Mouse (Mus musculus) embryonic facial prominence, embryonic 12.5 days (tissue): ENCODE results near the gene Gnpda2. TPM values are rescaled to one million over a fixed set of nuclear protein-coding genes. Genes with fewer than 3 reads are reported as not detected.

ENCODE experiments used
- ATAC-seq: fragments of 200-750 bp; cut with Nextera tagmentation; 2 replicates; pipeline ENCODE4 v1.8.0; 2017; ENCODE audit not compliant: insufficient number of reproducible peaks, insufficient read depth, low FRiP score, low TSS enrichment
- H3K27ac ChIP-seq: fragments of 300-500 bp; sonication (generic); 2 replicates; pipeline ENCODE4 v1.5.1; 2016; ENCODE audit warnings: mild to moderate bottlenecking
- H3K27me3 ChIP-seq: fragments of 300-500 bp; sonication (generic); 2 replicates; pipeline ENCODE4 v1.6.1; 2016; ENCODE audit warnings: mild to moderate bottlenecking, moderate library complexity
- H3K36me3 ChIP-seq: fragments of 300-500 bp; sonication (generic); 2 replicates; pipeline ENCODE4 v1.6.1; 2016; ENCODE audit warnings: mild to moderate bottlenecking
- H3K4me1 ChIP-seq: fragments of 300-500 bp; sonication (generic); 2 replicates; pipeline ENCODE4 v1.6.1; 2016
- H3K4me2 ChIP-seq: fragments of 300-500 bp; sonication (generic); replicated peaks from 2 replicates; pipeline ENCODE4 v1.6.1; 2016; ENCODE audit warnings: mild to moderate bottlenecking, moderate library complexity
- H3K4me3 ChIP-seq: fragments of 300-500 bp; sonication (generic); 2 replicates; pipeline ENCODE4 v1.5.1; 2016; ENCODE audit warnings: mild to moderate bottlenecking
- H3K9ac ChIP-seq: fragments of 300-500 bp; sonication (generic); 2 replicates; pipeline ENCODE4 v1.6.1; 2016; ENCODE audit warnings: mild to moderate bottlenecking, moderate library complexity
- H3K9me3 ChIP-seq: fragments of 300-500 bp; sonication (generic); 2 replicates; pipeline ENCODE4 v1.6.1; 2016; ENCODE audit warnings: mild to moderate bottlenecking, moderate library complexity
- WGBS: fragments of 180-500 bp; shearing (Covaris S2); methylation state at CpG from one replicate; pipeline ENCODE4 v1.1.7; 2016; 5-methylcytosine and 5-hydroxymethylcytosine counted together
- polyA plus RNA-seq: library from polyadenylated mRNA; unstranded; fragments of >200 nt; fragmentation: Nextera tagmentation; extraction: Ambion mirVana; gene quantifications from 2 replicates; pipeline ENCODE4 v1.2.1, GENCODE M21; 2016

The Gnpda2 gene
- polyA plus RNA-seq = 35.5 and 37.5 TPM in 2 replicates

DNA sequence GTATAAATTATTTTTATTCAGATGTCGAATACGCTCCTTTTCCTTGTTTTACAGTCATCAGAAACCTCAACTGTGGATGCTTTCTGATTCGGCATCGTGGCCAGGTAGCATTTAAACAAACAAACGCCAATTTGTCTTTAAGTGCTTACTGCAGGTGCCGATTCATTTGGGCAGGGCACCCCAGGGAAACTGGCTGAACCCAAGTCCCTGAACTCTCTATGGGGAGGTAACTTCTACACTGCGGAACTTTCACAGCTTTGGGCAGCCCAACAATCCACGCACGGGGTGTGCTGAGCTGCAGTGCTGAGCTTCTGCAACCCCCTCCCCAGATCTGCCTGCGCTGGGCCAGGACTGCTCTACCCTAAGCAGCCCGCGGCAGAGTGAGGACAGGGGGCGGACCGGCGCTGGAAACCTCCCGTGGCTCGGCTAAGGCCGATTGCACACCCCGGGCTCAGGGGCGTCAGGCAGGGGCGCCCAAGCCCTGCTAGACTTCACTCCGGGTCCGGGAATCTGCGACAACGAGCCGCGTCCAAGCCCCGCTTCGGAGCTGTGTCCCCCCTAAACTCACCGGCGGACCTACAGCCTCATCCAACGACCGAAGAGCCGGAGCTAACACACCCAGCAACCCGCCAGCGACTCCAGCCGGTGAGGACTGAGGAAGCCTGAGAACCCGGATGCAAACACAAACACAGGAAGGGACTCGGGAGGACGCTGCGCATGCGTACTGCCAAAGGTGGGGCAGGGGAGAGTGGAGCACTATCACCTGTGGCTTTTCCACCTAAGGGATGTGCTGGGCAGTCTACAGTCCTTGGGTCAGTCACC is at the start of gene Gnpda2:
Gene Gnpda2 (minus strand): TSS at position 701 of the 822 bp plus-strand sequence.
- Histone ChIP-seq H3K9me3 (no peaks in the 10 kb centered on the region), H3K9ac (peak within 1 kb of the TSS; percentile 81), H3K27ac (peak within 1 kb of the TSS; percentile 89), H3K4me2 (peak within 1 kb of the TSS; percentile 66), H3K4me1 (no peaks in the 10 kb centered on the region), H3K4me3 (peak within 1 kb of the TSS; percentile 73), H3K36me3 (no peaks in the 10 kb centered on the region), H3K27me3 (no peaks in the 10 kb centered on the region)
- peak; percentile 97 for ATAC-seq
- 3% methylated on average over 42 of the region's 42 CpGs for WGBS

DNA sequence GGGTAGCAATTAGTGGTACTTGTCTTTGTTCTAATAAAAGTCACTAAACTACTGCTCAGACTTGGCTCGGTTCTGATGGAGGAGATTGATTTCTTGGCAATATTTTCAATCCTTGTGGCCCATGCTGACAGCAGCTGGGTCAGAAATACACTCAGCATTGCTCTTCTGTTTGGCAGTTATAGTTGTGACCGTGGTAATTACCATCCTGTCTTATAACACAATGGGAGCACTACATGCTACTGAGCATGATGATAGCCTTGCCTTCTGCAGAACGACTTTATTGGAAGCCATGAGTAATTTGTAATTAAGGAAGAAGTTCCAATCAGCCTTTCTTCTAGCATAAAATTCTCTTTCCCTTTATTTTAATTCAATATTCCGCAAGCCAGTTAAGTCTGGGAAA is 42.6 kb upstream of the Gnpda2 start:
- H3K27me3 ChIP-seq = no peaks in the 10 kb centered on the region
- WGBS = 74% methylated on average over 4 of the region's 4 CpGs

DNA sequence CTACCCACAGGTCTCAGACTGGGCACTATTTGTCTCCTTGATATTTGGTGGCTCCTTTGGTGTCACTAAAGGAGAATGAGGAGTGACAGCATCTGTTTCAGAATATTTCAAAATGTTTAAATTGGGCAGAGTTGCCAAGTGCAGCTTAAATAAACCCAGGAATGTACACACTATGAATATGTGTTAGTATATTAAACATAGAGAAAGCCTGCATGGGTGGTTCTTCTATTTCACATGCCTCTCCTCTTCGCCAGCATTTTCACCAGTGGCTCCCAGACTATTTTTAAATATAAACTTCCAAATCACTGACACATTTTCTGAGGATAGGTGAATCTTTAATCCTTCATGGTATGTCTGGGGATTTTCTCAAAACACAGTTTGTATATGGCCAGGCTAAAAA is 28.8 kb upstream of the Gnpda2 start:
- Histone ChIP-seq H3K4me3 (no peak overlapping the region), H3K36me3 (no peaks in the 10 kb centered on the region), H3K9ac (no peak overlapping the region), H3K4me2 (no peak overlapping the region), H3K4me1 (no peaks in the 10 kb centered on the region), H3K27me3 (no peaks in the 10 kb centered on the region), H3K27ac (no peak overlapping the region), H3K9me3 (no peaks in the 10 kb centered on the region)
- WGBS = 77% methylated on average over 1 of the region's 1 CpGs
- ATAC-seq = no peak

More for the DNA sequence above, 42.6 kb upstream of the Gnpda2 start:
- ATAC-seq = no peak
- Histone ChIP-seq H3K4me3 (no peak overlapping the region), H3K36me3 (no peaks in the 10 kb centered on the region), H3K4me1 (no peaks in the 10 kb centered on the region), H3K9me3 (no peaks in the 10 kb centered on the region), H3K27ac (no peak overlapping the region), H3K9ac (no peak overlapping the region), H3K4me2 (no peak overlapping the region)

DNA sequence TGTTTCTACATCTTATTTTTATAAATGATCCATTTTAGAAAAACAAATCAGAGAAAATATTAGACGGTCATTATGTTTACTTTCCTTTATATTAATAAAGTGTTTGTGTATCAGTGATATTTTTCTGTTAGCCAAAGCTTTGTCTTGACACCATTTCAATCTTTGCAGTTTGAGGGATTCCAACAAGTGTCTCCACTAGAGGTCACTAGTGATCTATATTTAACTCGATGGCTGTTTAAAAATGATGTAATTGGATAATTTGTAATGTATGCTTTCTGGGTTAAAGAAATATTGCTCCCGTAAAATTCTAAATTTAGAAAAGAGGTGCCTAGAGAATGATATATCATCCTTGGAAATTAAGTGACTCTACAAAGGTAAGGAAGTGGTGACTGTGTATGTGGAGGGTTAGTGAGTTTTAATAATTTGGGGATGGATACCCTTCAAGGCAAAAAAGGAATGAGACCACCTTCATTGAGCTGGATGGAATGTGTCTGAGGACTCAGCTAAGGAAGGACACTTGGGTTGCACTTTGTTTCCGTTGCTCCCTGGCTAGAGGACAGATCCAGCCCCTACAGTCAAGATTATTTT is 21.2 kb upstream of the Gnpda2 start:
- Histone ChIP-seq H3K36me3 (no peaks in the 10 kb centered on the region), H3K4me2 (no peak overlapping the region), H3K4me1 (no peaks in the 10 kb centered on the region), H3K27ac (no peak overlapping the region), H3K9me3 (no peaks in the 10 kb centered on the region), H3K27me3 (no peaks in the 10 kb centered on the region), H3K9ac (no peak overlapping the region), H3K4me3 (no peak overlapping the region)
- 17% methylated on average over 4 of the region's 4 CpGs for WGBS
- no peak for ATAC-seq

DNA sequence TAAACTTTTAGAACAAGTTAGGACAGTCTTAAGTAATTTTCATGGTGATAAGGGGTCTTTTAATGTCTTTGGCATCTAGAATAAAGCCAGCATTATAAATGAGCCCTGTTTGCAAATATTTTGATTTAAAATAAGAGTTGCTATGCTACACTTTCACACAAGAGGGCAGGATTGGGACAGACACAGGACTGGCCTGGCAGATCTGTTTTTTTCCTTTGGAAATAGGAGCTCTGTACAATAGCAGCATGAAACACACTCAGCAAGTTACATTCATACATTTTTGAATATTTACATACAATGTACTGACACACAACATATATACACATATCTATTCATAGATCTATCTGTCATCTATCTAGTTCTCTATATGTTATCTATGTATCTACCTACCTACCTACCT is 8.9 kb upstream of the Gnpda2 start:
- H3K9me3 ChIP-seq = no peaks in the 10 kb centered on the region
- no peak overlapping the region for H3K4me2 ChIP-seq
- no peaks in the 10 kb centered on the region for H3K27me3 ChIP-seq
- no peak overlapping the region for H3K4me3 ChIP-seq
- no peak overlapping the region for H3K27ac ChIP-seq
- ATAC-seq = no peak
- no peaks in the 10 kb centered on the region for H3K36me3 ChIP-seq
- H3K4me1 ChIP-seq = no peaks in the 10 kb centered on the region
- no peak overlapping the region for H3K9ac ChIP-seq

DNA sequence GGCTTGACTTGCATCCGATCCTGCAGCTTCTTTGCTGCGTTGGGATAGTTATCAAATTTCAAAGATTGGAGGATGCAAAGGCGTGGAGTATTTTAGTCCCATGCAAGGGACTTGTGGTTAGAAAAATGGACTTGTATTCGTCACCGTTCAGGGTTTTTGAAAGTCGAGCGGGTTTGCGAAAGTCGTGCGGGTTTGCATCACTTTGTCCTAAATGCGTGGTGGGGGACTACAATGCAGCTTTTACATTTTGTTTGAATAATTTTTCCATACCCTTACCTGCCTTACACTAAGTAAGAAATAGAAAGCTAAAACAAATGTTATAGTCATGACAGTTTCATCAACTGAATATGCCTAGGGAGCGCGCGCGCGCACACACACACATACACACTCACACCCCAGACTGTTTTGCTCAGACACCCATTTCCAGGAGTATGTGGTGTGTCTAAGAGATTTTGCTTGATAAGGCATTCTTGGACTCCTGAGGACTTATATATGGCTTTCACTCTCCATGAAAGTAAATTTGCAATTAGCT is 34.7 kb downstream of the Gnpda2 start:
- WGBS = 5% methylated on average over 16 of the region's 16 CpGs
- no peak for ATAC-seq

DNA sequence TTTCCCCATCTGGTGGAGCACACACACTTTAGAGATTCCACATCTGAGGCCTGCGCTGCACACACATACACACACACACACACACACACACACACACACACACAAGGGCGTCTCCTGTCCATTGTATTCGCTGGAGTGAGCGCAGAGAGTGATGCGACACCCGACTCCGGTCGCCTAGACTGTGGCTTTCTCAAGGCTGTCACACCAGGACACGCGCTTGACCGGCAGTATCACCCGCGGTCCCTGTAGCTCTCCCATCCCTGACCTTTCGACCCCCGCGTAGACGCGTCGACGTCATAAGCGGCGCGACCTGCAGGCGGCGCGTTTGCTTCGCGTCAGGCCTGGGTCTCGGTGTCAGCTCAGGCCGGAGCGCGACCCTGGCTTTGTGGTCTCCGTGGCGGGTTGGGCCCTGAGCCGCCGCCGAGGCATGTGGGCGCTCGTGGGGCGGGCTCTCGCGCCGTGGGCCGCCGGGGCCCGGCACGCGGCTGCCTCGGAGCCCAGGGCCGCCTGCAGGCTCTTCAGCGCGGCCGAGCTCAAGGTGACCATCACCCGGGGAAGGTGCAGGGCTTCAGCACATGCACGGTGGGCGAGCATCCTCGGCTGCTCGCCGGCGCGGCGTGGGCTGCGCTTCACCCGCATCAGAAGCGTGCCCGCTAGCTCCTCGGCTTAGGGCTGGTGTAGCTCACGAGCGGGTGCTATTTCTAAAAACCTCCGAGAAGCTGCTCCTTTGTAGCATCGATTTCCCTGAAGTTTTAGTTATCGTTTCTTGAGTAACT is 35.3 kb downstream of the Gnpda2 start, which contains the start of gene Guf1:
Gene Guf1 (plus strand): TSS at position 296 of the 776 bp plus-strand sequence.
- WGBS = 2% methylated on average over 72 of the region's 72 CpGs
- H3K27me3 ChIP-seq = no peaks in the 10 kb centered on the region
- peak within 1 kb of the TSS; percentile 52 for H3K4me2 ChIP-seq
- H3K9ac ChIP-seq = peak within 1 kb of the TSS; percentile 97
- no peaks in the 10 kb centered on the region for H3K9me3 ChIP-seq
- H3K4me1 ChIP-seq = no peaks in the 10 kb centered on the region
- peaks cover 7% of the 10 kb centered on the region for H3K36me3 ChIP-seq
- peak within 1 kb of the TSS; percentile 88 for H3K27ac ChIP-seq
- H3K4me3 ChIP-seq = peak within 1 kb of the TSS; percentile 70
- peak; percentile 86 for ATAC-seq

More for the DNA sequence above, 34.7 kb downstream of the Gnpda2 start:
- H3K4me2 ChIP-seq = peak overlapping the region; percentile 52
- H3K36me3 ChIP-seq = peaks cover 7% of the 10 kb centered on the region
- H3K4me3 ChIP-seq = peak overlapping the region; percentile 70
- peak overlapping the region; percentile 97 for H3K9ac ChIP-seq
- H3K27ac ChIP-seq = peak overlapping the region; percentile 88; the same call in 1 of the 2 replicates
- no peaks in the 10 kb centered on the region for H3K9me3 ChIP-seq
- no peaks in the 10 kb centered on the region for H3K27me3 ChIP-seq
- no peaks in the 10 kb centered on the region for H3K4me1 ChIP-seq

DNA sequence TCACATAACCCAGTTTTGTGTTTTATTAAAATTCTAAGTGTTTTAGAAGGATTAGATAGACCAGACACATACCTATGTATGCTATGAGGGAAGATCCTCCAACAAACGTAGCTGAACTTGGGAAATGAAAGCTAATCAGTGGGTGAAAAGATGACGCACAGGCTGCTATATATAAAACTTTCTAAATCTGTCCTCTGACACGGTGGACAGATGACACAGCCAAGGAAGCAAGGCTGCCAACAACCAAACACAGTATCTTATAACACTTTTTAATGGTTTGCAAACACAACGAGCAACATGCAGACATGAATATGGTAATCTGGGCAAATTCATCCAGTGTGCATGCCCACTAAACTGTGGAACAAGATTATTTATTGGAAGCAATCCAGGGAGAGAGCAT is 49.7 kb downstream of the Gnpda2 start, which contains the start of gene Yipf7:
Gene Yipf7 (minus strand): TSS at position 160 of the 400 bp plus-strand sequence.
- 72% methylated on average over 4 of the region's 4 CpGs for WGBS
- Histone ChIP-seq H3K36me3 (no peaks in the 10 kb centered on the region), H3K27ac (no peak within 1 kb of the TSS), H3K9me3 (no peaks in the 10 kb centered on the region), H3K4me3 (no peak within 1 kb of the TSS), H3K27me3 (no peaks in the 10 kb centered on the region), H3K4me2 (no peak within 1 kb of the TSS), H3K4me1 (no peaks in the 10 kb centered on the region), H3K9ac (no peak within 1 kb of the TSS)
- ATAC-seq = no peak

DNA sequence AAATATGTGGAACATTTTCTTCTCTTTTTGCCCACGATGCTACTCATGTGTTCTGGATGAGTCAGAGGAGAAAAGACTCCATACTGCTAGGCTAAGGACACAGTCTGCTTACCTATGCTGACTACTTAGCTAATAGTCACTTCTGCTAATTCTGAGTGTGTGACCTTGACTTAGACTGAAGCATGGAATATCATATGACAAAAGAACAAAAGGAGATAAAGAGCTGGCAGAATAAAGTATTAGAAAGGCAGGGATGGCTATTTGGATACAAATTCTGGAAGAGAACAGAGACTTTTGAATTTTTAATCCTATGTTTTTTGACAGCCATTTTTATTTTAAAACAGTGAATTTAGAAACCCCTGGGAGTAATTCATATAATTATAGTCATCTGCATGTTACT is 50.5 kb downstream of the Gnpda2 start:
- WGBS = 91% methylated on average over 1 of the region's 1 CpGs

DNA sequence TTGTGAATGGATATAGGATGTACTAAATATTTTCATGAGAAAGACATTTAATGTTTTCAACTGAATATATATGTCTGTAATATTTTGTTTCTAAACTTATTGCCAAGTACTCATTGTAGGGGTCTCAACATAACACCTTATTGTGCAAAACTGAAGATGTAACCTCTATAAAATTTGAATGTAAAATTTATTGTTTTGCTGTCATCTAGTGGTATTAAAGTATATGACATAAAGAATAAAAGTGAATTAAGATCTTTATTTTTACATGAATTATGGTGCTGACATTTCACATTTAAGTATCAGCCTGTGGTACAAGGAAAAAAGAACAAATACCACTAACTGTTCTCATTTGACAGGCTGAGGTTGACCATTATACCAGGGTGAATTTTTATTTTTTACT is 68.2 kb downstream of the Gnpda2 start:
- no peaks in the 10 kb centered on the region for H3K9me3 ChIP-seq
- H3K4me1 ChIP-seq = no peaks in the 10 kb centered on the region
- no peak overlapping the region for H3K27ac ChIP-seq
- no peak overlapping the region for H3K9ac ChIP-seq
- no peak overlapping the region for H3K4me2 ChIP-seq
- H3K4me3 ChIP-seq = no peak overlapping the region
- no peaks in the 10 kb centered on the region for H3K36me3 ChIP-seq
- no peaks in the 10 kb centered on the region for H3K27me3 ChIP-seq
- ATAC-seq = no peak

More for the DNA sequence above, 50.5 kb downstream of the Gnpda2 start:
- Histone ChIP-seq H3K9me3 (no peaks in the 10 kb centered on the region), H3K4me2 (no peak overlapping the region), H3K36me3 (no peaks in the 10 kb centered on the region), H3K4me1 (no peaks in the 10 kb centered on the region), H3K9ac (no peak overlapping the region), H3K4me3 (no peak overlapping the region), H3K27ac (no peak overlapping the region), H3K27me3 (no peaks in the 10 kb centered on the region)
- ATAC-seq = no peak
